Mouse (Mus musculus) spleen, postnatal 10 days (tissue): ENCODE results near the gene Gm20388.
"Not testable (repeated sequence)": the region's sequence is repeated elsewhere in the genome, so short reads cannot be mapped to it uniquely, and the experiment has no call there.

Experiments
- DNase-seq, 2 experiments: peaks; one replicate each; pipeline ENCODE4 v3.0.0; 2021 to 2022; ENCODE audit warnings: low spot score in 2 of 2

Gm20388 gene

DNA sequence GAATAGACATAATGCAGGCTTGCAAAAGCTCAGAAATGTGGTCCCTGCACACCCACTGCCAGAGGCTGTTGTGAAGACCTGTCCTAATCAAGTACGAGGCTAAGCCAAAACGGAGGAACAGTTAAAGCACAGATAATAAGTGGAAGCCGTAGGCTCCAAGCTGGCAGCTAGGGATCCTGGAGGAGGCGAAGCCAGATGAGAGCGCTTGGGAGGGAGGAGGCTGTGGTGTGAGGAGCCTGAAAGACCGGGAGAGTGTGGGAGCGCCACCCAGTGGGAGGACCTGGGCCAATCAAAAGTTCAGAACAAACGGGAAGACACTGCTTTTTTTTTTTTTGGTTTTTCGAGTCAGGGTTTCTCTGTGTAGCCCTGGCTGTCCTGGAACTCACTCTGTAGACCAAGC, 3280.0 kb downstream of the Gm20388 start:
- DNase-seq: peak in 1 of 2 experiments; percentile 79

DNA sequence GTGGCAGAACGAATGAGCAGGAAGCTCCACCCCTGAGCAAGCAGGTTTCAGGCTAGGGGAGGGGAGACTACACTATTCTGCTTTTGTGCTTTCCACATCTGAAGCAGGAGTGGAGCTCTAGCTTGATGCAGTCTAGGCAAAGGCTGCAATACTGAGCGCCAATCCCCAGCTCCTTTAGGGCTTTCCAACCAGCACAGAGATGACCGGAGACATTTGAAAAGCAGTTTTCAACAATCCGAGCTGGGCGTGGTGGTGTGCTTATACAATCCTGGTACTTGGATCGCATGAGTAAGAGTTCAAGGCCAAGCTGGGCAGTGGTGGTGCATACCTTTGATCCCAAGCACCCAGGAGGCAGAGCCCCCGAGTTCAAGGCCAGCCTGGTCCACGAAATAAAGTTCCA, 3281.3 kb downstream of the Gm20388 start:
- DNase-seq: no peak

DNA sequence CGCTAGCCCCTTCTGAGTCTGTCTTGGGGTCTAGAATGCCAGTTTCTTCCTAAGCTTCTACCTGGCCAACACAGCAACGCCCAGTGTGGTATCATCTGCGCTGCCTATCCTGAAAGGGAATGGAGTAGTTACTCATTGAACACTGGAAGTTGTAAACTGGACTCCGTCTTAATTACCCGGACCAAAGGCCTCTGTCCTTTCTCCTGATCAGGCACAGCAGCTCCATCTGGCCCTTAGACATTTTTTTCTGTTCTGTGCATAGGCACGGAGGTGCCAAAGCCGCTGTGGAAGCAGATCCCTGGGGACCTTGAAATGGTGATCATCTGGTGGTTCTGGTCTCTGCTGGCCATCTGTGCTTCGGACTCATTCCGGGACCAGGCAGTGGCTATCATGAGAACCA, 3283.1 kb downstream of the Gm20388 start:
- DNase-seq: no peak

DNA sequence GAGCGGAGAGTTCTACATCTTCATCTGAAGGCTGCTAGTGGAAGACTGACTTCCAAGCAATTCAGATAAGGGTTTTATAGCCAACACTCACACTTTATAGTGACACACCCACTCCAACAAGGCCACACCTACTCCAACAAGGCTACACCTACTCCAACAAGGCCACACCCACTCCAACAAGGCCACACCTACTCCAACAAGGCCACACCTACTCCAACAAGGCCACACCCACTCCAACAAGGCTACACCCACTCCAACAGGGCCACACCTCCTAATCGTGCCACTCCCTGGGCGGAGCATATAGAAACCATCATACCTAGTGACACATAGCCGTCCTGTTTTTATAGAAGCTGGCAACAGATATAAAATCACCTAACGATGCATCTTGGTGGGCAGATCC, 3286.4 kb downstream of the Gm20388 start:
- peak; percentile 27 to 76 for DNase-seq

DNA sequence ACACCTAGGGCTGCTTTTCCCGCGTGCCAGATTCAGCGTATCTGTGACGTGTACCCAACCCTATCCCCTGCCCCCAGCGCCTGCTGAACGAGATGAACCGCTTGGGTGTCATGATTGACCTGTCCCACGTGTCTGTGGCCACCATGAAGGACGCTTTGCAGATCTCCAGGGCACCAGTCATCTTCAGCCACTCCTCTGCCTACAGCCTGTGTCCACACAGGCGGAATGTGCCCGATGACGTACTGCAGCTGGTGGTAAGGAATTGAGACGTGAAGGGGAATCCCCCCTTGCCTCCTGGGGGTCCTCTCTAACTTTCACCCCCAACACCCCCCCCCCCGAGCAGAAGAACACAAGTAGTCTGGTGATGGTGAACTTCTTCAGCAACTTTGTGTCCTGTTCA, 3289.2 kb downstream of the Gm20388 start:
- DNase-seq: no peak

DNA sequence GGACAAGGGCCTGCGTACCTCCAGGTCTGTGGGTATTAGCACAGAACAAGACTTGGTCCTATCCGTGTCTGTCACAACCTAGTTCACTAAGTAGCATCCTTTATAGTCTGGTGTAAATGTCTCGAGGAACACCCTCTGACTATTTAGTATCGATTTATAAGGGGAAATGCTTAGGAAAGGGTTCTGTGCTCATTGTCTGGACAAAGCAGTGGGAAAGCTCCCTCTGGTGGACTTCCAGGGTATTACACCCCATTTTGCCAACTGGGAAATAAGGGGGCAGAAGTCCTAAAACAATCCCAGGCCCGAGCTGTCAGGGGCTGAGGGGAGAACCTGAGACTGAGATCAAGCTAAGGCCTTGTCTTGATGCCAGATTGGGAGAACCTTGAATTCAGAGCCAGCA, 3291.6 kb downstream of the Gm20388 start:
- DNase-seq: peak; percentile 72 to 81

DNA sequence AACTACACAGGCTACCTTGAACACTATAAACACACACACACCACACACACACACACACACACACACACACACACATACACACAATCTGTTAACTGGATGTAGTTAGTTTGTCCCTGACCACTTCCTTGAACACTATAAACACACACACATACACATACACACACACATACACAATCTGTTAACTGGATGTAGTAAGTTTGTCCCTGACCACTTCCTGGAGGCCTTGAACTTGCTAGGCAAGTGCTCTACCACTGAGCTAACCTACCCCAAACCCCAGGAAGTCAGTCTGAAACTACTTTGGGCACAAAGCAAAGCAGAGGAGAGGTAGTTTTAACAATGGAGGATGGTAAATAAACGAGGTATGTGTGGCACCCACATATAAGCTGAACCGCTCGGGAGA, 3292.9 kb downstream of the Gm20388 start:
- no peak for DNase-seq

DNA sequence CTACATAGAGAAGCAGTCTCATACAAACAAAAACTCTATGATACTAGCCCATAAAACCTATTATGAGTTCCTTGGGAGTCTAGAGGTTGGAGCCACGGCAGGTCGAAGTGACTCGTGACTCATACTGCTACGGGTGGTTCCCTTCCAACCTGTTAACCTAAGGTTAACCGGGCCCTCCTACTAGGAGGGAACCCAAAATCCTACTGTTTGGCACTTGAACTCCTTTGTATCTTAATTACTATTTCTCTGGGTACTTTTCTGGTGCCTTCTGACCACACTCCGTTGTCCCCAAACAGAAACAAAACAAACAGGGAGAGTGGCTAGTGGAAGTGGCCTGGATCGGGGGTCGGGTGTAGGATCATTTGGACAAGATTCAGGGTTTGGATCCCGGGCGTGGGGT, 3301.2 kb downstream of the Gm20388 start:
- DNase-seq: no peak

DNA sequence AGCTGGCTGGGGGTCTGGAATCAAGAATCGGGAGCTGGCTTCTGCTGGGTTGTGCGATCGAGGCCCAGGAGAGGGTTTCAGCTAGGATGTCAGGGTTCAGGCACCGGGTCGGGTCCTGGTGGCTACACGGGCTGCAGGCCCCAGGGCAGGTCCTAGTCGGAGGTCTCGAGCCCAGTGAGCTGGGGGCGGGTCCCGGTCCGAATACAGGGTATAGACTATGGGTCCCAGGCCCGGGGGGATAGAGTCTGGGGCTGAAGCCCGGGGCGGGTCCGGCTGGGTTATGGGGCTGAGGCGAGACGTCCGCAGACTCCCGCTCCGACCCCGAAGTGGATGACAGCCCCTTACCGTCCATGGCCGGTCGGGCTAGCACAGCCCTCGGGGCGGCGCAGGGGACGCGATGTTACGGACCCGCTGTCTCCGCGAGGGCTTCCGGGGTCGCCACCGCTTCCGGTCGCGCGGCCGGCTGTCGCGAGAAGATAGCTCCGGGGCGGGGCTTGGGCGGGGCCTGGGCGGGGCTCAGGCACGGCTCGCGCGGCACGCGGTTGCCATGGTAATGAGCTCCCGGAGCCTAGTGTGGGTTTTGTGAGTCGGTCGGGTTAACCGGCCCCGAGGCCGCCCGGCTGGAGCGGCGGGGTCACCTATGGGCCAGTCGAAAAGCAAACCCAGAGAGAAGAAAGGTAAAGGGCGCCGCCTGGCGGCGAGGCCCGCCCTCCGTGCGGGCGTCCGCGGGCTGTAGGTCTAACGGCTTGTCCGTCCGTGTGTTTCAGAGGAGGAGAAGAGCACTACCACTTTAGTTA, 3301.9 kb downstream of the Gm20388 start, which contains the start of the genes Chmp1a and Spata33:
Chmp1a (minus strand) TSS at position 443 of the 797 bp plus-strand sequence.
Spata33 (plus strand) TSS at position 512 of the 797 bp plus-strand sequence.
- peak; percentile 87 to 93 for DNase-seq

DNA sequence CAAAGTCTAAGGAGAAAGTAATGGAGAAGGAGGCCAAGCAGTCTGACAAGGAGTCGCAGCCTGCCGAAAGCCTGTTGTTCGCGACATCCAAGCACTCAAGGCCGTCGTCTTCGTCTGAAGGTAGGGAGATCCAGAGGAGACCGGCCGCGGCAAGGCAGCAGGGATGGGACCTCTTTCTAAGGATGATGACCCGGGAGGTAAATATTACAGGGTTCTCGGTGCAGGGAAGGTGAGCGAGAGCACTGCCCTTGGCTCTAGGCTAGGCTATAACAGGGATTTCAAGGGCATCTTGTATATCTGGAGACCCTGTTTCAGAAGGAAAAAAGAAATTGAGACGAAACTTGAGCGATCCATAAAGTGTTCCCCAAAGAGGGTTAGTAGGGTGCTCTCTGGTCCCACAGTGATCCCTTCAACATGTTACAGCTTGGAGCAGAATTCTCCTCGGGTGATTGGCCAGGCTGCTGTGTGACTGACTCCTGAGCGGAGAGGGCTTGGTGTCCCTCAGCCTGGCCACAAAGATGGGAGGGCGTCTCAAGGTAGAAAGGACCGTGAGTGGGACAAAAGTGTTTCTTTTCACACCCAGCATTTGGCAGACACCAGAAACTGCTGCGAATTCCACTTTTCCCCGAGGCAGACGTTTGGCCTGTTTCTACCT, 3302.6 kb downstream of the Gm20388 start:
- DNase-seq: no peak

DNA sequence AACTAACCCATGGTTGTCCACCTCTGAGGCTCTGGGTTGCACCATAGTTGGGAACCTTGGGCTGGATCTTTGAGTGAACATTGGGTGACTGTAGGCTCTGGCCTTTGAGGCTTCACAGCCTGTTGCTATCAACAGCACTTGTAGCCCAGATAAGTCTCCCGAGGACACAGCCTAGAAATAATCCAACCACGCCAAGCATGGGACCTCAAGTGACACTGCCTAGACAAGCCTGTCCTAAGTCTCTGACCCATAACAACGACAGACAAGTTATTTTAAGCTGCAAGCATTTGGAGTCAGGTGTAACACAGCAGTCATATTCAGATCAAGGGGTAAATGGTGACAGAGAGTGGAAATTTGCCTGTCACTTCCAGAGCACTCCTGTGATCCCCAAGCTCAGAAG, 3304.8 kb downstream of the Gm20388 start:
- no peak for DNase-seq

DNA sequence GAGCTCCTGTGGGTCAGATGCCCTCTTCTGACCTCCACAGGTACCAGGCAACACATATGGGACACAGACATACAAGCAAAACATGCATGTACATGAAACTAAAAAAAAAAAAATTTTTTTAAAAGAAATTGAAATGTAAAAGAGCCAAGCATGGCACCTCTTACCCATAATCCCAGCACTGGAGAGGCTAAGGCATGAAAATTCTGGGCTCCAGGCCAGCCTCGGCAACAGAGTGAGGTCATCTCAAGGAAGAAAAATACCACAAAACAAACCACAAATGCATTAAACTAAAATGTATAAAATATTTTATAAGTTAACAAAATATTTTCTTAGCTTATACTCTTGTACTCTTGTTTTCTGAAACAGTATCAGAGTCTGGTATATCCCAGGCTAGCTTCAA, 3310.3 kb downstream of the Gm20388 start:
- no peak for DNase-seq

DNA sequence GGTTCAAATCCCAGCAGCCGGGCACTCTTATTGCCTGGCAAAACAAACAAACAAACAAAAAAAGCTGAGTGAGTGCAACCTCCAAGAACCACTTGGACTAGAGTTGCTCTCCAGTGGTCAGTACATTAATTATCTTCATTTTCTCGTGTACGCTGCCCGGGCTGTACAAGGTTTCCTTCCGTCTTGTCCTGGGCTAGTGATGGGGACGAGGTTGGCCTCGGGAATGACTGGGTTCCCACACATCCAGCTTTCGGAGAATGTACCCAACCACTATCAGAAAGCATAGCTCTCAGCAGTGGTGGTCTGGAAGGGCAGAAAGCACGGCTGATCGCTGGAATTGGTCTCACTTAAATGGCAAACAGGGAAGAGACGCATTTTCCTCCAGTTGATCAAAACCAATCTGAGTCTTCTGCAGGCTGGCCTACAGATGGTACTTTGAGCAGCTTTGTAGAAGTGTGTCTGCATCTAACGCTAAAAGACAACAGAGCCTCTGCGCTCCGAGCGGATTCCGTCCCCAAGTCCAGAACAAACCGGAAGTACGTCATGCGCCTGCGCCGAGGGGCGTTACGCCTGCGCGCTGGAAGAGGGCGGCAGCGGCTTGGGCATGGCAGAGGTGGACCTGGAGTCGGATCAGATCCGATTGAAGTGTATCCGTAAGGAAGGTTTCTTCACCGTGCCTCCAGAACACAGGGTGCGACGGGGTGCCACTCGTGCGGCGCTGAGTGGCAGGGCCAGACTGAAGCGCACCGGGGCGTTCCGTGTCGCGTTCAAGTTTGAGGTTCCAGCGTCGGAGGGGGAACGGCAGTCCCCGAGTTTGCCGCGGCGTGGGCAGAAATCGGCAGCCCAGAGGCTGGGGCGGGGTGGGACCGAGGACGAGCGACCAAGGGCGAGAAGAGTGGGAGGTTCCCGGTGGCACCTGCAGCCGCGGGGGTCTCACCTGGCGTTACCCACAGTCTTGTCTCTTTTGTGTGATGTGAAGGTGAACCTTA, 3313.9 kb downstream of the Gm20388 start, which contains the start of gene Cdk10:
Cdk10 (plus strand) TSS at position 565 of the 989 bp plus-strand sequence.
- DNase-seq: peak; percentile 89 to 95

DNA sequence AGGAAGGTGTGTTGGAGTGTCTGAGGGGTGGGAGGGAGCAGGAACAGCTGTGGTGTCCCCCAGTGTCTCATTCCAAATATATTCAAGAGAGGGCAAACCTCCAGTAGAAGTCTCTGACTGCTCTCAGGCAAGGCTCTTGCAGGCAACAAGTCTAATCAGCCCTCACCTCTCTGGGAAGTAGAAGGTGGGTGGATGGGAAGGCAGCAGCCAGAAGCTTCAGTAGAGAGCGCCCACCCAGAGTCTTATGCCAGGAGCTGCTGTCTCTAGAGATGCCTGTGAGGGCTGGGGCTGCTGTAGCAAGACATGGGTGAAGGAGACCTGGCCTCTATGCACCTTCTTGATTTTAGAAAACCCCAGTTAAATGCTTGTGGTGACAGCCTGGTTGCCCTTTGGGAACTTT, 3317.8 kb downstream of the Gm20388 start:
- DNase-seq: no peak

DNA sequence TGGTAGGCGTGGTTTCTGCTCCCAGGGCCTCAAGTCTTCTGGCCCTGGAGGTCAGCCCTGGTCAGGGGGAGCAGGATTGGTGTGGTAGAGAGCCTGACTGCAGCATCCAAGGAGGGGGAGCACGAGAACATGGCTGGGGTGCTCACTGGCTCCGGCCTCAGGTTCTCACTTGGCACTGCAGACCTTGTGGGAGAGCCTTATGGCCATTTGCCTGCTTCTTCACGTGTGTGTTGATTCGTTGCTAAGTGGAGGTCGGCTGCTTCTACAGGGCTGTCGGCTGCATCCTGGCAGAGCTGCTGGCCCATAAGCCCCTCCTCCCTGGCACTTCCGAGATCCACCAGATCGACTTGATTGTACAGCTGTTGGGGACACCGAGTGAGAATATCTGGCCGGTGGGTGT, 3319.7 kb downstream of the Gm20388 start:
- DNase-seq: not testable (repeated sequence)

DNA sequence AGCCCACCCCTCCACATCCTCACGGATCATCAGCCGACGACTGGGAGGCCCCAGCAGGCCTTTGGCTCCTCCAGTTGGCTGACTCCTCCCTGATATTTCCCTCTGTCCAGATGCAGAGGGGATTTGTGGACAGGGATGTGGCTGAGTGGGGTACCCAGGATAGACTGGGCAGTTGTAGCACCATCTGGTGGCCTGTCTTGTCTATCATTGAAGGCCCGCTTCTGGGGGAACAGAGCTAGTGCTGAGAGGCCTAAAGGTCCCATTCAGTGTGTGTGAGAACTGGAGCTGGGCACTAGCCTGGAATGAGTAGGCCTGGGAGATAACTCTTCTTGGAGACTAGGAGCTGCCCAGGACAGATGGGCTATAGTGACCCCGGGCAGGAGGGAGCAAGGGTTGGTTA, 3321.1 kb downstream of the Gm20388 start:
- DNase-seq: no peak

DNA sequence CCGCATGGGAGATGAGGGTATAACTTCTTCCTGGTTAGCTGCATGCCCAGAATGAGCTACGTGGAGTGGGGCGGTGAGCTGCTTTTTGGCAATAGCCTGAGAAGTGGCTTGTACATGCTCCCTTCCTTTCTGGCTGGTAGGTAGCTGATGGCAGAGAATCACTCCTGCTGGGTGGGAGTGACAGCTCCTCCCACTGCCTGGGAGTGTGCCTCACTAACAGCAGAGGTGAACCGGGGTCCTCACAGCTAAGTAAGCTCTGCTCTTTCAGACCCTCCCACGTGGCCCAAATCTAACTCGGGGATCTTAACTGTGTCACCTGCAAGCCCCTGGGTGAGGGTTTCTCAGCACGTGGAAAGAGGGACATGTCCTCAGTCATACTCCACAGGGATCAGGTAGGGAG, 3321.9 kb downstream of the Gm20388 start:
- no peak for DNase-seq

DNA sequence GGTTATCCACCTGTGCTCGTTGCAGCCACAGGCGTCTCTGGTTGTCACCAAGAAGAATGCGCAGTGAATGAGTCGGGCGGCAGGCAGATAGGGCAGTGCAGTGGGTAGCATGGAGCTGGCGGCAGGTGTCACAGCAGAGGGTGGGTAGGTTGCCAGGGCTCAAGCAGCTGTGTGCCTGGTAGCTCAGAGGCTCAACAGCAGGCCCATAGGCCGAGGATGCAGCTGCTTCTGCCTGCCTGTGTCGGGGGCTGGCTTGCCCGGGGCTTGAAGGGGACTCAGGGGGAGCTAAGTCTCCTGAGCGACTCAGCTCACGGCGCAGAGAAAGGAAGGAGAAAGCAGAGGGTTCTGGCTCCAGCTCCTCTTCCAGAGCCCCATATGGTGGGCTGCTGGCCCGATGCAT, 3322.7 kb downstream of the Gm20388 start:
- no peak for DNase-seq

DNA sequence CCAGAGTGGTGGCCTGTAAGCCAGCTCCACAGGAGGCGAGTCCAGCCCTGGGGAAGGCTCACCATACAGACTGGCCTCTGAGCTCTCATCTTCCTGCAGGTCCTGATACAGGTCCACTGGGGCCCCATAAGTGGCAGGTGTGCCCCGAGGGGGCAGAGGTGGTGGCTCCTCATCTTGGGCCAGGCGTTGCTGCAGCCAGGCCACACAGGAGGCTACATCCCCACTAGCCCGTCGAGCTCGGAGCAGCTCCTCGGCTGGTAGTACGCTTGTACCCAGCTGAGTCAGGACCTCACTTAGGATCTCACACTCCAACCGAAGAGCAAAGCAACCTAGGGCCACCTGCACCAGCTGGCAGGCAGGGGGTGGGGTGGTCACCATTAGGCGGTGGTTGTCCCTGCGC, 3323.1 kb downstream of the Gm20388 start:
- DNase-seq: no peak

DNA sequence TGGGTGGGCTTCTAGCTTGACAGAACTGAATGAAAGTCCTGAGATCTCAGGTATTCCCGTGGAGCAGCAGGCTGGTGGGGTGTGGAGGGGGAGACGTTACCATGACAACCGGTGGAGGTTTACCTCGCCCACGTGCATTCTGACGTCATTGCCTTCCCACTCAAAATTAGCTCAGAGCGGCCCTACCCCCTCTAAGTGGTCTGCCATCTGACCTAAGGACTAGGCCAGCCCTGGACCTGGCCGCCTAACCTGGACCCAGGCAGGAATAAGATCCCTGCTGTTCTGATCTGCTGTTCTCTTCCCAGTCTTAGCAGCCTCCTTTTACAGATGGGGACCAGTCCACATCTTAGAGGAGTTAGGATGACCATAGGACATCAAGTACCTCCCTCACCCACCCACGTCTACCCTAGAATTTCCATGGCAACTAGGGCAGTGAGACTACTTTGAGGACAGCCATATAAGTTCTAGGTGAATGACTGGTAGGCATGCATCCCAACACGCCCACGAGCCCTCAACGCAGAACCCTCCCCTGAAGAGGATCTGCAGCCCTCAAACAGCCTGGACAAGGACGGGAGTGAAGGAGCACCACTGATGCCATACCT, 3324.4 kb downstream of the Gm20388 start:
- no peak for DNase-seq
